Mouse (Mus musculus) midbrain, embryonic 15.5 days (tissue): ENCODE results near the gene Olfr659. TPM values are rescaled to one million over a fixed set of nuclear protein-coding genes. Genes with fewer than 3 reads are reported as not detected.
A peak's percentile ranks its signal among the peaks of the same experiment; 100 is the strongest.

Experiments used
- ATAC-seq: fragments of 200-750 bp; cut with Nextera tagmentation; replicated peaks from 2 replicates; pipeline ENCODE4 v1.8.0; 2017; ENCODE audit warnings: moderate TSS enrichment
- H3K27ac ChIP-seq: fragments of 300-500 bp; sonication (generic); 2 replicates; pipeline ENCODE4 v1.5.1; 2015; ENCODE audit warnings: mild to moderate bottlenecking, inconsistent platforms
- H3K27me3 ChIP-seq: fragments of 300-500 bp; sonication (generic); replicated peaks from 2 replicates; pipeline ENCODE4 v1.6.1; 2015; ENCODE audit warnings: inconsistent platforms
- H3K36me3 ChIP-seq: fragments of 300-500 bp; sonication (generic); replicated peaks from 2 replicates; pipeline ENCODE4 v1.6.1; 2015; ENCODE audit warnings: inconsistent platforms
- H3K4me1 ChIP-seq: fragments of 300-500 bp; sonication (generic); 2 replicates; pipeline ENCODE4 v1.6.1; 2015; ENCODE audit warnings: inconsistent platforms
- H3K4me2 ChIP-seq: fragments of 300-500 bp; sonication (generic); 2 replicates; pipeline ENCODE4 v1.6.1; 2015; ENCODE audit warnings: inconsistent platforms, mild to moderate bottlenecking, moderate library complexity
- H3K4me3 ChIP-seq: fragments of 300-500 bp; sonication (generic); 2 replicates; pipeline ENCODE4 v1.5.1; 2015; ENCODE audit warnings: mild to moderate bottlenecking, inconsistent platforms
- H3K9ac ChIP-seq: fragments of 300-500 bp; sonication (generic); 2 replicates; pipeline ENCODE4 v1.6.1; 2015; ENCODE audit warnings: mild to moderate bottlenecking, inconsistent platforms
- H3K9me3 ChIP-seq: fragments of 300-500 bp; sonication (generic); 2 replicates; pipeline ENCODE4 v1.6.1; 2016; ENCODE audit warnings: inconsistent platforms
- WGBS: fragments of 180-500 bp; shearing (Covaris S2); methylation state at CpG from one replicate; pipeline ENCODE4 v1.1.7; 2015; ENCODE audit warnings: mixed read lengths; 5-methylcytosine and 5-hydroxymethylcytosine counted together
- polyA plus RNA-seq: library from polyadenylated mRNA; unstranded; fragments of >200 nt; fragmentation: Nextera tagmentation; extraction: Ambion mirVana; gene quantifications from 2 replicates; pipeline ENCODE4 v1.2.1, GENCODE M21; 2015

The Olfr659 gene
- not detected in 2 replicates for polyA plus RNA-seq

GRCm38 (mm10) chr7:104666453-104666852 lies at the start of gene Olfr659:
Gene Olfr659 (plus strand): TSS chr7:104666753.
- H3K36me3 ChIP-seq: no peaks in the 10 kb centered on the region
- no peak within 1 kb of the TSS for H3K27ac ChIP-seq
- no peaks in the 10 kb centered on the region for H3K4me1 ChIP-seq
- H3K9ac ChIP-seq: no peak within 1 kb of the TSS
- no peaks in the 10 kb centered on the region for H3K9me3 ChIP-seq
- no peak within 1 kb of the TSS for H3K4me2 ChIP-seq
- no peak within 1 kb of the TSS for H3K4me3 ChIP-seq
- WGBS: 89% methylated on average over 3 of the region's 3 CpGs
- no peak for ATAC-seq
- no peaks in the 10 kb centered on the region for H3K27me3 ChIP-seq

GRCm38 (mm10) chr7:104624494-104624893 lies 42.1 kb upstream of the Olfr659 start, which contains the start of gene Olfr657:
Gene Olfr657 (plus strand): TSS chr7:104624794.
- Histone ChIP-seq H3K27ac (no peak within 1 kb of the TSS), H3K4me3 (no peak within 1 kb of the TSS), H3K4me1 (no peaks in the 10 kb centered on the region), H3K9ac (no peak within 1 kb of the TSS), H3K36me3 (no peaks in the 10 kb centered on the region), H3K27me3 (no peaks in the 10 kb centered on the region), H3K4me2 (no peak within 1 kb of the TSS), H3K9me3 (no peaks in the 10 kb centered on the region)
- no peak for ATAC-seq

GRCm38 (mm10) chr7:104646841-104647482 lies 19.6 kb upstream of the Olfr659 start, which contains the start of gene Olfr658:
Gene Olfr658 (minus strand): TSS chr7:104647305.
- ATAC-seq: peak; percentile 95
- 27% methylated on average over 22 of the region's 22 CpGs for WGBS

GRCm38 (mm10) chr7:104686201-104686600 lies 19.6 kb downstream of the Olfr659 start, which contains the start of gene Olfr661:
Gene Olfr661 (plus strand): TSS chr7:104686501.
- H3K27me3 ChIP-seq: no peaks in the 10 kb centered on the region
- no peak within 1 kb of the TSS for H3K9ac ChIP-seq
- H3K9me3 ChIP-seq: no peaks in the 10 kb centered on the region
- no peak within 1 kb of the TSS for H3K4me3 ChIP-seq
- H3K4me2 ChIP-seq: no peak within 1 kb of the TSS
- no peaks in the 10 kb centered on the region for H3K4me1 ChIP-seq
- ATAC-seq: no peak
- no peaks in the 10 kb centered on the region for H3K36me3 ChIP-seq
- 89% methylated on average over 2 of the region's 2 CpGs for WGBS
- no peak within 1 kb of the TSS for H3K27ac ChIP-seq

More at GRCm38 (mm10) chr7:104646841-104647482, 19.6 kb upstream of the Olfr659 start, which contains the start of gene Olfr658:
- Histone ChIP-seq H3K4me2 (peak within 1 kb of the TSS; percentile 54), H3K27me3 (no peaks in the 10 kb centered on the region), H3K4me3 (peak within 1 kb of the TSS; percentile 36), H3K27ac (no peak within 1 kb of the TSS), H3K36me3 (no peaks in the 10 kb centered on the region), H3K4me1 (no peaks in the 10 kb centered on the region), H3K9me3 (no peaks in the 10 kb centered on the region), H3K9ac (no peak within 1 kb of the TSS)

Other genes starting within 250 kb of the Olfr659 start
- gene Trim30a, start 201.6 kb upstream of the Olfr659 start, polyA plus RNA-seq: 0.80 and 0.92 TPM in 2 replicates
- 0.45 and 0.50 TPM in 2 replicates for gene Trim30d, start 158.9 kb upstream of the Olfr659 start, polyA plus RNA-seq
- gene Olfr651, start 116.6 kb upstream of the Olfr659 start, polyA plus RNA-seq: not detected in 2 replicates
- gene Olfr652, start 105.9 kb upstream of the Olfr659 start, polyA plus RNA-seq: 0.04 TPM in 1 of 2 replicates, not detected in the other
- gene Olfr653, start 89.4 kb upstream of the Olfr659 start, polyA plus RNA-seq: not detected in 2 replicates
- gene Olfr654, start 79.7 kb upstream of the Olfr659 start, polyA plus RNA-seq: not detected in 2 replicates
- gene Olfr655, start 65.0 kb upstream of the Olfr659 start, polyA plus RNA-seq: not detected in 2 replicates
- gene Olfr656, start 52.8 kb upstream of the Olfr659 start, polyA plus RNA-seq: not detected in 2 replicates
- not detected in 2 replicates for gene Olfr657, start 42.0 kb upstream of the Olfr659 start, polyA plus RNA-seq
- gene Olfr658, start 19.4 kb upstream of the Olfr659 start, polyA plus RNA-seq: 0.10 and 0.11 TPM in 2 replicates
- gene Olfr661, start 19.7 kb downstream of the Olfr659 start, polyA plus RNA-seq: not detected in 2 replicates
- gene Usp17le, start 110.7 kb downstream of the Olfr659 start, polyA plus RNA-seq: not detected in 2 replicates
- gene Usp17lb, start 175.8 kb downstream of the Olfr659 start, polyA plus RNA-seq: not detected in 2 replicates
- not detected in 2 replicates for gene Usp17la, start 190.3 kb downstream of the Olfr659 start, polyA plus RNA-seq
- gene Olfr665, start 211.3 kb downstream of the Olfr659 start, polyA plus RNA-seq: not detected in 2 replicates
- gene Olfr666, start 229.2 kb downstream of the Olfr659 start, polyA plus RNA-seq: not detected in 2 replicates